Mouse (Mus musculus): ENCODE results near the gene Gm30737. TPM values are rescaled to one million over a fixed set of nuclear protein-coding genes. Genes with fewer than 3 reads are reported as not detected.
"Not testable (repeated sequence)": the region's sequence is repeated elsewhere in the genome, so short reads cannot be mapped to it uniquely, and the experiment has no call there.

Gm30737 gene
- not detected in 2 replicates for polyA plus RNA-seq (2016; fragmentation: Nextera tagmentation; extraction: Ambion mirVana)

GRCm38 (mm10) chrY:14400410-14400809 lies at the start of gene Gm30737:
Gm30737 (plus strand) TSS chrY:14400710.
- not testable (repeated sequence) for H3K4me1 ChIP-seq (replicated peaks); H3K27me3 ChIP-seq; H3K4me3 ChIP-seq (replicated peaks); H3K4me2 ChIP-seq; H3K9me3 ChIP-seq; H3K27ac ChIP-seq; H3K36me3 ChIP-seq; ATAC-seq (ENCODE audit: insufficient number of reproducible peaks, insufficient read depth, low FRiP score, low TSS enrichment, low read depth); H3K9ac ChIP-seq (replicated peaks)
- WGBS, result no CpG with 5 or more reads among the region's 7 CpGs

Data from limb, embryonic 12.5 days (tissue).